In genomic region chr8:31371656-31372055, GRCm38 (mm10) we compare ENCODE assay signal across 8 mouse cellular contexts.
"Had no signal": no experiment of that assay in that cellular context is flagged by ENCODE, and none has a peak within 500 bp of the region (broad histone marks: within the 10 kb centered on the region; RNA-seq: fewer than 3 reads in every experiment).

No protein-coding gene starts in this region.

- DNase-seq: kidney, postnatal 4 days; liver; liver, embryonic 13.5 days; liver, postnatal 0 days; lung, postnatal 14 days; right cerebral cortex, postnatal 14 days; thymus, adult 2 months; thymus, postnatal 25 days had no signal
